Mouse (Mus musculus) ZHBTc4 (cell line): ENCODE data around the gene Xirp1.

ENCODE experiments used
- DNase-seq: peaks from one replicate; pipeline ENCODE4 v3.0.0-alpha.2; 2011; ENCODE audit warnings: low read depth, low spot score

The Xirp1 gene

DNA sequence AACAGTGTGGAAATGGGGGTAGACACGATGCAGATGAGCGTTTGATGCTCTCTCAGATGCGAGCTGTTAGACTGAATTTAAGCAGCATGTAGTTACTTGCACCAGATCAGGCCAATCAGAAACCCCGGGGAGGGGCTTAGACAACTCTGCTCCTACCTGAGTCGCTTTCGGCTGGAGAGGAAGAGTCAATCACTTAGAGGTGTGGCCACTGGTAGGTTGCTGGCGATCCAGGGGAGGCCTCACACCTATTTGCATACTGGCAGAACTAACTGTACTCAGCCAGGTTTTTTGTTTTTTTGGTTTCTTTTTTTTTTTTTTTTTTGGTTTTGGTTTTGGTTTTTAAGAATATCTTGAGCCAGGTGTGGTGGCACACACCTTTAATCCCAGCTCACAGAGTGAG, 35.1 kb downstream of the Xirp1 start:
- peak; percentile 87 for DNase-seq

- no peak for DNase-seq
These were observed 37.4 kb downstream of the Xirp1 start for GRCm38 (mm10) chr9:119985881-119986574.

GRCm38 (mm10) chr9:119984536-119985011, 38.8 kb downstream of the Xirp1 start, which contains the start of gene Csrnp1:
Csrnp1 (minus strand) TSS chr9:119984658.
- peak; percentile 97 for DNase-seq

DNA sequence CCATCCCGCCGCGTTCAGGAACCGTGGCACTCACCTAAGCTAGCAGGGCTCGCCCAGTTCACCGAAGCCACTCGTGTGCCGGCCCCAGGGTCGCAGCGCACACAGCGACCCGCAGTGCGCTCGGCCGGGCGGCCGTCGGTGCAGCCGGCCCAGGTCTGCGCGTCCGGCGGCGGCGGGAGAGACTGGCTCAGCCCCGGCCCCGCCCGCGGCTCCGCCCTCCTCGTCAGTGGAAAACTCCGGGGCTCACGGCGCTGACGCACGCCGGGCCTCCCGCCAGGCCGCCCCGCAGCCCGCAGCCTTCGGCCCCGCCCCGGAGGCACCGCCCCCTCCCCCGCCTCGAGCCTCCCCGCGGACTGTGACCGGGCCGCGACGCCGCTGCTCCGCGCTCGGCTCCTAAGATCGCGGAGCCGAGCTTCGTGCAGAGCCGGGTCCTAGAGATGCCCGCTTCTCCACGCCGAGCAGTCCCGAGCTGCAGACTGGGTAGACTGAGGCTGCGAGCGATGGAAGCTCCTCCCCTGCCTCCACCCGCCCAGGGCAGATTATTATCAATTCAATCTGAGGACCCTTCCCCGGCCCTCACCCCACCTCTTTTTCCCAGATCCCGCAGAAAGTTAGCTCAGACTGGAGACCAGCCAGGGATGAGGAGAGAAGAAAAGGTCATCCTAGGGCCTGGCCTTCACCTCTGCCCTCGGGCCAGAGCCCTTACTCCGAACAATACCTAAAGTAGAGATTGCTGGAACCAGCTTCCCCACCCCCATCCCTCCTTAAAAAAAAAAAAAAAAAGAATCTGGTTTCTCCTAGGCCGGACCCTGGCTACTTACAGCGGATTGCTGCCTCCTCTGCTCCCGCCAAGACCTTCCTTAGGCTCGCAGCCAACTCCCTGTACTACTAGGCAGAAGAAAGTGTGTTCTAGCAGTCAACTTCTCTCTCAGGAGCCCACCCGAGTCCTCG, 39.5 kb downstream of the Xirp1 start:
- DNase-seq = peak; percentile 73

DNA sequence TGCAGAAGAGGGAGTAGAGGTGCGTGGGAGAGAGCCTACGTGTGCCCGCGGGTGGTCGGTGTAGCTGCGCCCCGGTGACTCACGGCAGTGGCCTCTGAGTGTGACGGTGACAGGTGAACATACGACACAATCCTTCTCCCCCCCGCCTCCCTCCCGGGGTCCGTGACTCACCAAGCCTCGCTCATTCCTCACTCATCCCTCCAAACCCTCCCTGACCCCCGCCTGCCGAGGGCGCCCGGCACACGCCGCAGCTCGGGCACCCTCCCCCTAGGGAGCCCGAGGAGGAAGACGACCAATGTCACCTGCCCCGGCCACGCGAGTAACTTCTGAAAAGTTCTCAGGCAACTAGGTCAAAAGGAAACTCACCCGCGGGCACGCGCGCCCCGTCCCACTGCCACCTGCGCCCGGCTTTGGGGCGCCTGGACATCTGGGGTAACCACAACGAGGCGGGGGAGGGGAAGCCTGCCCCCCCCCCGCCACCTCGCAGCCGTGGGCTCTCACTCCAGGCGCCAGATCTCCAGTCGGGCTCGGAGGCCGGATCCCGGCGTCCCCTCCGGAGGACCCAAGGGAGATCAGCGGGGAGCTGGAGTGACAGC, 40.3 kb downstream of the Xirp1 start:
- DNase-seq = no peak

- DNase-seq = peak; percentile 75
These were observed 41.1 kb downstream of the Xirp1 start for GRCm38 (mm10) chr9:119982241-119982811.

DNA sequence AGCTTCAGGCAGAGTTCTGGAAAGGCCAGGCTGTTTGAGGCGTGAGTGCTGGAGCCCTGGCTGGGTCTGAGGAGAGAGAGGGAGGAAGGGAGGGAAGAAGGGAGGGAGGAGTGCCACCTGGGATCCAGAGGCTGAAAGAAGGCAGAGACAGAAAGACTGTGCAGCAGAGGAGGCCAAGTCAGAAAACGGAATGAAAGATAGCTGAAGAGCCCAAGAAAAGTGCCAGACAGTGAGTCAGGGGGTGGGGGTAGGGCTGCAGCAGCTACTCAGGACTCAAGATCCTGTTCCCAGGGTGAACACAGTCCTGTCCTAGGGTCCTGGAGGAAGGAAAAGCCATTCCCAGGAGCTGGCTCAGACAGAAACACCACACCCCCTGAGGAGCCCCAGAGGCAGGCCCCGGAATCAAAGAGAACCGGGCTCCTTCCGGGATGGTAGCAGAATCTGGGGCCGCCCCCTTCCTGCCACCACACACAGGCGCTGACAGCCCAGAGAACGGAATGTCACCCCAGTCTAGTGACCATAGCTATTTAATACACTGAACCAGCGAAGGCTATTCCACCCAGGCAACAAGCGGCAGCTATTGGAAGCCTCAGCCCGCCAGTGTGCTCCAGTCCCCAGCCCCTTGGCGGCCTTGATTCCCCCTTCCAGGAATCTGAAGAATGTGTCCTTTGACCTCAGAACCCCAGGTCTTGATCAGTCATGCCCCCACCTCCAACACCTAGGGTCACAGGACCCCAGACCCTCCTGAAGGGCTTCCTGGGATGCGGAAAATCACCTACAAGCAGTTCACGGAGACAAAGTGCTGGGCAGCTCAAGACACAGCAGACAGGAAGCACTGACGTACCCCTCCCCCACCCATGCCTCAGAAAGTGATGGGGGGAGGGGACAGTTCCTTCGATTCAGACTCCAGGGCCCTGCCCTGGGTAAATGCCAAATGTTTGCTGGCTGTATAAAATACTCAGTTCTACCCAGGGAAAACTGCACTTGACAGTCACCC, 41.9 kb downstream of the Xirp1 start:
- peak; percentile 88 for DNase-seq

- no peak for DNase-seq
These were observed 42.6 kb downstream of the Xirp1 start for GRCm38 (mm10) chr9:119980770-119981182.

GRCm38 (mm10) chr9:119979749-119980148, 43.6 kb downstream of the Xirp1 start:
- DNase-seq = no peak

- no peak for DNase-seq
These were observed 44.5 kb downstream of the Xirp1 start for GRCm38 (mm10) chr9:119978811-119979441.

DNA sequence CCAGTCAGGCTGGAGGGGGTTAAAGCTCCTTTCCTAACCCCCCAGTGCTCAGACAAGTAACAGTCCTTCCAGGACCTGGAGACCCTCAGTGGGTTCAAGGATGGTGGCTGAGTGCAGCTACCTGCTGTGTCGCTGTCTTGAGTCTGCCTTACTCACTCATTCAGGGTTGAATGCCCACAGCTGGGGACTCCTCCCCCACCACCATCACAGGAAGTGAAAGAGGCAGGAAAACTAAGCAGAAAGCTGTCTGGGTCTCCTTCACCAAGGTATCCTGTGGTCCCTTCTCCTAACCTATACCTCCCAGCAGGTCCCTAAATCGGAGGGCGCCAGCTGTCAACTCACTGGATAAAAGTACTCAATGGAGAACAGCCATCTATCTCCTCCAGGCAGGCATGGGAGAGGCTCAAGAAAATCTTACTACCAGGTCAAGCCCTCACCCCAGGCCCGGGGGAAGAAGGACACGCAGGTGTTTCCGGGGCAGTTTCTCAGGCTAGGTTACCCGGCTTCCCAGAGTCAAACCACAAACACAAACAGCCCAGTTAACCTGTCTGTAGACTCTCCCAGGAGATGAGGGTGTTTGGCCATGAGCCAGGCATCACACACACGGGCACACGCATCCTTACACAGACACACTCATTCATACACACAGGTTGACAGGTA, 45.1 kb downstream of the Xirp1 start:
- no peak for DNase-seq

GRCm38 (mm10) chr9:119977557-119978060, 45.8 kb downstream of the Xirp1 start:
- no peak for DNase-seq

DNA sequence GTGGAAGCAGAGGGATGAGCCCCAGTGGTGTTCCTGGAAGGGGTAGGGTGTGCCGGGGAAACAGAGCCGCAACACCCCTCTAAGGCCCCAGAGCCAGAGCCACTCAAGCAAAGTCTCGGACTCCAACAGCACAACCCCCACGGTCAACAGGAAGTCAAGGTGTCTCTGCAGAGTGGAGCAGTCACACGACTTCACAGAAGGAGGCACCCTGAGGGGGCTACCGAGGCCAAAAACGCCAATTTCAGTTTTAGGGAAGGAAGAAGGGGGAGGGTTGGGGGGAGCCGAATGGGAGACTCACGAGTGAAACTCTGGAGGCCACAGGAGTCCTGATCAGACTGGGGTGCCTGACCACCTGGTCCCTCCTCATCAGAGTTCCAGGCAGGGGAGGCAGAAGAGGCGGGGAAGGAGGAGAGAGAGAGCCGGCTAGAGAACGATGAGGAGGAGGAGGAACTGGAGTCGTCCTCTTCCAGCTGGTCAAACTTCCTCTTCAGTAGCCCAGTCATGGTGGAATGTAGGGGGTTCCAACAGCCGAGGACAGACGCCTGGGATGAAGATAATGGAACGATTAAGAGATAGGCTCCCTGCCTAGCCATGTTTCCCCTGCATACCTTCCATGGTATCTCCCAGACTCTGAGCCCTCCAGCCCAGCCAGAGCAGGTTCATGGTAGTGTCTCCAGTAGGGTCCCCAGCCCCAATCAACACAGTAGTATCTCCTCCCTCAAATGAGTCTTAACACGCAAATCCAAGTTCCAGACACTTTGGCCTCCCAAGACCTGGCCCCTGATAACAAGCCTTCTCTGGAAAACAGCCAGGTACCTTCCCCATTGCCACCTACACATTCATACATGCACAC, 46.5 kb downstream of the Xirp1 start:
- DNase-seq = peak; percentile 64

- DNase-seq = no peak
These were observed 48.1 kb downstream of the Xirp1 start for GRCm38 (mm10) chr9:119975286-119975685.

- peak; percentile 76 for DNase-seq
These were observed 48.8 kb downstream of the Xirp1 start for GRCm38 (mm10) chr9:119974609-119975008.

DNA sequence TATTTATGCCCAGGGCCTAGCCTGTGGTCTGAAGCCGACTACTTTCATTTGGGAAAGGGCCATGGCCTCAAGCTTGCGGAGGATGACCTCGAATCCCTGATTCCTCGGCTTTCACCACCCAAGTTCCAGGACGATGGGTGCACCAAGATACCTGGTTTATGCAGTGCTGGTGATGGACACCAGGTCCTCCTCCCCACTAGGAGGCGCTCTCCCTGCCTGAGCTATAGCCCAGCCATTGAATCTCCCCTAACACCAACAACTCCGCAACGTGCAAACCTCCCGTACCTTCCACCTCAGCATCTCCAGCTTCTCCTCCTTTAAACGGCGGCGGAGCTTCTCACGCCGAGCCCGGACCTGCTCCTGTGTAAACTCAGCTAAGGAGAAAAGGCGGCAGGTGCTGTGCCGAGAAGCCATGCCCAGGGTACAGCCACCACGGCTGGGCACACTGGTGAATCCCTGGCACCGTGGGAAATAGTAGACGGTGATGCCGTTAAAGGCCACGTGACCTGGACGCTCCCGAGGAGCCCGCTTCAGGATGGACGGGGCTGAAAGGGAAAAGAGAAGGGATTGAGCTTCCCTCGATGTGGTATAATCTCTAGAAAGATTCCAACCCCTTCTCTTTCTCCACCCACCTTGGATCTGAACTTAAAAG, 49.4 kb downstream of the Xirp1 start:
- peak; percentile 94 for DNase-seq

- DNase-seq = no peak
These were observed 50.1 kb downstream of the Xirp1 start for GRCm38 (mm10) chr9:119973281-119973680.

- no peak for DNase-seq
These were observed 50.8 kb downstream of the Xirp1 start for GRCm38 (mm10) chr9:119972582-119972981.
